Comparison of ENCODE assay signal across 14 mouse cellular contexts in genomic region chr1:61565471-61565870, GRCm38 (mm10).
"Had no signal": no experiment of that assay in that cellular context is flagged by ENCODE, and none has a peak within 500 bp of the region (broad histone marks: within the 10 kb centered on the region; RNA-seq: fewer than 3 reads in every experiment).

No protein-coding gene starts in this region.

- H3K4me1 ChIP-seq: kidney, embryonic 15.5 days; limb, embryonic 13.5 days; midbrain, embryonic 12.5 days; neural tube, embryonic 13.5 days had no signal

- ATAC-seq: midbrain, embryonic 16.5 days had no signal

- H3K27ac ChIP-seq: kidney, embryonic 15.5 days; limb, embryonic 13.5 days; liver, embryonic 14.5 days; midbrain, embryonic 12.5 days; neural tube, embryonic 13.5 days had no signal

- H3K36me3 ChIP-seq: kidney, embryonic 15.5 days; limb, embryonic 13.5 days; midbrain, embryonic 12.5 days; neural tube, embryonic 13.5 days had no signal

- H3K4me2 ChIP-seq: kidney, embryonic 15.5 days; limb, embryonic 13.5 days; midbrain, embryonic 12.5 days; neural tube, embryonic 13.5 days had no signal

- DNase-seq: kidney, adult 2 months; kidney, postnatal 14 days; left cerebral cortex, postnatal 4 days; lung, adult 18-20 months; lung, postnatal 14 days; retina, postnatal 1 day; right cerebral cortex, postnatal 25 days; thymus, postnatal 4 days had no signal

- H3K9me3 ChIP-seq: kidney, embryonic 15.5 days; limb, embryonic 13.5 days; midbrain, embryonic 12.5 days; neural tube, embryonic 13.5 days had no signal

- H3K27me3 ChIP-seq: kidney, embryonic 15.5 days; limb, embryonic 13.5 days; midbrain, embryonic 12.5 days; neural tube, embryonic 13.5 days had no signal

- H3K9ac ChIP-seq: kidney, embryonic 15.5 days; limb, embryonic 13.5 days; liver, embryonic 14.5 days; midbrain, embryonic 12.5 days; neural tube, embryonic 13.5 days had no signal

- H3K4me3 ChIP-seq: kidney, embryonic 15.5 days; limb, embryonic 13.5 days; midbrain, embryonic 12.5 days; neural tube, embryonic 13.5 days had no signal
